Mouse (Mus musculus) T-cell, adult 66 days (primary cell): ENCODE data around the gene Grm8. TPM values are rescaled to one million over a fixed set of nuclear protein-coding genes. Genes with fewer than 3 reads are reported as not detected.

Experiments
- total RNA-seq, 2 experiments: library from RNA; stranded (reverse); gene quantifications; 3 replicates in 1 of 2; 4 replicates in 1 of 2; pipeline ENCODE4 v1.2.4; 2023

Gene Grm8
- 1 to 10 TPM in 1 of 2 experiments, under 1 TPM in 1; 0.61 to 1.4 TPM for total RNA-seq

GRCm38 (mm10) chr6:28135001-28135401 is at the start of gene Grm8:
TSS of gene Grm8 (minus strand) at chr6:28135178.

